Comparison of ENCODE assay signal across 7 mouse cellular contexts in genomic region chr7:118350840-118351239, GRCm38 (mm10).
"Had no signal": no experiment of that assay in that cellular context is flagged by ENCODE, and none has a peak within 500 bp of the region (broad histone marks: within the 10 kb centered on the region; RNA-seq: fewer than 3 reads in every experiment).

No protein-coding gene starts in this region.

- DNase-seq: kidney, postnatal 4 days; left cerebral cortex, postnatal 4 days; lung, adult 18-20 months; lung, postnatal 36 days; right cerebral cortex, postnatal 14 days; thymus, adult 18-20 months; thymus, postnatal 14 days had no signal
